7 mouse cellular contexts compared by ENCODE assay signal in genomic region chr19:4905979-4906794, GRCm38 (mm10). TPM values are rescaled to one million over a fixed set of nuclear protein-coding genes. Genes with fewer than 3 reads are reported as not detected.
DNase-seq lines count a peak whose midpoint lies in the region; ATAC-seq lines count a peak whose summit lies in the region.

Bbs1 (minus strand) TSS chr19:4906628.

- H3K4me1 ChIP-seq in embryonic facial prominence, embryonic 11.5 days (ENCODE audit: control insufficient read depth, insufficient read depth, low read length) = no peaks in the 10 kb centered on the region
- H3K4me1 ChIP-seq in limb, embryonic 10.5 days = peaks cover 6% of the 10 kb centered on the region
- peaks cover 12% of the 10 kb centered on the region for H3K4me1 ChIP-seq in midbrain, embryonic 12.5 days

- H3K9me3 ChIP-seq in embryonic facial prominence, embryonic 11.5 days (replicated peaks; ENCODE audit: control insufficient read depth, low read length) = no peaks in the 10 kb centered on the region
- H3K9me3 ChIP-seq in limb, embryonic 10.5 days (replicated peaks) = no peaks in the 10 kb centered on the region
- no peaks in the 10 kb centered on the region for H3K9me3 ChIP-seq in midbrain, embryonic 12.5 days

- no peak within 1 kb of the TSS for H3K27ac ChIP-seq in embryonic facial prominence, embryonic 11.5 days (replicated peaks; ENCODE audit: low read depth, low read length)
- peak within 1 kb of the TSS; percentile 69; the same call in 1 of the 2 replicates for H3K27ac ChIP-seq in limb, embryonic 10.5 days
- peak within 1 kb of the TSS; percentile 63 for H3K27ac ChIP-seq in midbrain, embryonic 12.5 days (replicated peaks)

- no peak; the same call in 1 of the 2 replicates for ATAC-seq in embryonic facial prominence, embryonic 11.5 days (replicated peaks; ENCODE audit: insufficient number of reproducible peaks, low FRiP score, low TSS enrichment, low read depth)
- ATAC-seq in midbrain, embryonic 12.5 days (ENCODE audit: low FRiP score, low read depth) = peak; percentile 71

- no peaks in the 10 kb centered on the region for H3K27me3 ChIP-seq in embryonic facial prominence, embryonic 11.5 days (ENCODE audit: control insufficient read depth, insufficient read depth, low read length)
- no peaks in the 10 kb centered on the region for H3K27me3 ChIP-seq in limb, embryonic 10.5 days (ENCODE audit: low read depth, poor library complexity, severe bottlenecking)
- H3K27me3 ChIP-seq in midbrain, embryonic 12.5 days = no peaks in the 10 kb centered on the region

- WGBS in embryonic facial prominence, embryonic 11.5 days = 8% methylated on average over 31 of the region's 31 CpGs
- WGBS in limb, embryonic 10.5 days = 9% methylated on average over 31 of the region's 31 CpGs
- WGBS in midbrain, embryonic 12.5 days = 9% methylated on average over 31 of the region's 31 CpGs

- H3K36me3 ChIP-seq in embryonic facial prominence, embryonic 11.5 days (replicated peaks; ENCODE audit: control insufficient read depth, insufficient read depth, low read depth, low read length) = peaks cover 9% of the 10 kb centered on the region; the same call in 1 of the 2 replicates
- H3K36me3 ChIP-seq in limb, embryonic 10.5 days = peaks cover 60% of the 10 kb centered on the region
- H3K36me3 ChIP-seq in midbrain, embryonic 12.5 days = peaks cover 55% of the 10 kb centered on the region

- DNase-seq in adrenal gland, postnatal 25 days = peak; percentile 82
- DNase-seq in embryonic facial prominence, embryonic 11.5 days (ENCODE audit: low spot score) = peak; percentile 88
- peak; percentile 98 for DNase-seq in heart, adult 11 months
- DNase-seq in kidney, adult 11 months = peak; percentile 62
- peak; percentile 90 for DNase-seq in limb, embryonic 10.5 days (ENCODE audit: low spot score)
- peak; percentile 62 for DNase-seq in skeletal muscle tissue, adult 2 months (ENCODE audit: low read depth, low spot score)

- H3K4me3 ChIP-seq in embryonic facial prominence, embryonic 11.5 days (ENCODE audit: low read depth, low read length) = peak within 1 kb of the TSS; percentile 50
- peak within 1 kb of the TSS; percentile 68 for H3K4me3 ChIP-seq in limb, embryonic 10.5 days
- H3K4me3 ChIP-seq in midbrain, embryonic 12.5 days = peak within 1 kb of the TSS; percentile 59

- peak within 1 kb of the TSS; percentile 36 for H3K4me2 ChIP-seq in embryonic facial prominence, embryonic 11.5 days (ENCODE audit: low read depth, low read length)
- peak within 1 kb of the TSS; percentile 63 for H3K4me2 ChIP-seq in midbrain, embryonic 12.5 days (replicated peaks)

- peak within 1 kb of the TSS; percentile 54 for H3K9ac ChIP-seq in embryonic facial prominence, embryonic 11.5 days (replicated peaks; ENCODE audit: low read length)
- H3K9ac ChIP-seq in midbrain, embryonic 12.5 days (replicated peaks) = peak within 1 kb of the TSS; percentile 65

RNA-seq across cellular contexts. Expression of gene Bbs1, which starts in this region (rescaled TPM):
- 8.4 and 12.3 TPM in 2 replicates for total RNA-seq in adrenal gland, postnatal 25 days (2021)
- 4.7 and 4.8 TPM in 2 replicates for polyA plus RNA-seq in embryonic facial prominence, embryonic 11.5 days (2014; fragmentation: Nextera tagmentation; extraction: Ambion mirVana)
- 5.1 and 9.0 TPM in 2 replicates for polyA plus RNA-seq in limb, embryonic 10.5 days (2016; fragmentation: Nextera tagmentation; extraction: Ambion mirVana)
- polyA plus RNA-seq in midbrain, embryonic 12.5 days (2016; fragmentation: Nextera tagmentation; extraction: Ambion mirVana) = 9.9 and 11.4 TPM in 2 replicates
